Mouse (Mus musculus) right cerebral cortex, adult 2 months (tissue): Measurements from ENCODE around the gene Dll1.
A peak's percentile ranks its signal among the peaks of the same experiment; 100 is the strongest.

Experiments used
- DNase-seq, 2 experiments: peaks; one replicate each; pipeline ENCODE4 v3.0.0; 2021 to 2022; ENCODE audit warnings: low spot score in 2 of 2

Dll1 gene

GRCm38 (mm10) chr17:15376494-15377181, at the start of gene Dll1:
TSS of gene Dll1 (minus strand) at chr17:15376872.
- DNase-seq: peak; percentile 30 to 49

- no peak for DNase-seq
These were observed 49.3 kb upstream of the Dll1 start for GRCm38 (mm10) chr17:15425931-15426330.

- DNase-seq: peak; percentile 80 to 82
These were observed 46.6 kb upstream of the Dll1 start for GRCm38 (mm10) chr17:15423080-15423765.

GRCm38 (mm10) chr17:15422666-15423065, 46.0 kb upstream of the Dll1 start:
- no peak for DNase-seq

DNA sequence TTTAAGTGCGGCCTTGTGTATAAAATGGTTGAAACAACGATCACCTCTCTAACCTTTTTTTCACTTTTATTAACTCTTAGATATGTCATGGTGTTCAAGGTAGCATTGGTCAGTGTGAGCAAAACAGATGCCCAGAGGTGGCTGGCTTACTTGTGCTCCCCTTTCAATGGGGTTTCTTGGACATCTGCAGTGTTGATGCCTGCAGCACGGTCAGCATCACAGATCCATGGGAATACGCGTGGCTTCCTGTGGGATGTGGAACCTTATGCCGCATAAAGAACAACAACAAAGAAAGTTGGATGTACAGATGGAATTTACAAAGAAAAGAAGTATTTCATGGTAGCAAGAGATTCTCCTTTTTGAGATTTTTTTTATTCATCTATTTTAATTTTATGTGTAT, 44.8 kb upstream of the Dll1 start:
- DNase-seq: no peak

DNA sequence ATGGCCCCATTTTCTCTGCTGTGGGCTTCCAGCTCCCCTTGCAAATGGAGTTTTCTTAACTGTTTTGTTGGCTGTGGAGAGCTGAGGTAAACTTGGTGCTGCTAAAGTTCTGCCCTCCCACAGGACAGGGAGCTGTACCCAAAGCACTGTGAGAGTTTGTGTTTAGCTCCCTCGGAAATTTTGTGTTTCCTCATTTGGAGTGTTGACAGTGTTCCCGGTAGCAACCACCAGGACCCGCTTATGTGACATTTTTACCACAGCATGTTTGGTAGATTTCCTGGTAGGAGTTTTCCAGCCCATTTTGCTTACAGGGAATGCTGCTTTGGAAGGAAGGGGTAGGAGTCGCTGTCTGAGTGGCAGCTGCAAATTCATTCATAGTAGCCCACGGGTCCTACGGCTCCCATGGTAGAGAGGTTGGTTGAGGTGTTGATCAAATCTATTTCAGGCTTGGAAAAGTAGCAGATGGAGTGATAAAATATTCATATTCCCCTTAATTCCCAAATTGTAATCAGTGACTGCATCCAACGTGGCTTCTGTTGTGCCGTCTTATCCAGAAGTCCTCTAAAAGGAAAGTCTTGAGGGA, 43.4 kb upstream of the Dll1 start:
- no peak for DNase-seq

GRCm38 (mm10) chr17:15419534-15419933, 42.9 kb upstream of the Dll1 start:
- no peak for DNase-seq

DNA sequence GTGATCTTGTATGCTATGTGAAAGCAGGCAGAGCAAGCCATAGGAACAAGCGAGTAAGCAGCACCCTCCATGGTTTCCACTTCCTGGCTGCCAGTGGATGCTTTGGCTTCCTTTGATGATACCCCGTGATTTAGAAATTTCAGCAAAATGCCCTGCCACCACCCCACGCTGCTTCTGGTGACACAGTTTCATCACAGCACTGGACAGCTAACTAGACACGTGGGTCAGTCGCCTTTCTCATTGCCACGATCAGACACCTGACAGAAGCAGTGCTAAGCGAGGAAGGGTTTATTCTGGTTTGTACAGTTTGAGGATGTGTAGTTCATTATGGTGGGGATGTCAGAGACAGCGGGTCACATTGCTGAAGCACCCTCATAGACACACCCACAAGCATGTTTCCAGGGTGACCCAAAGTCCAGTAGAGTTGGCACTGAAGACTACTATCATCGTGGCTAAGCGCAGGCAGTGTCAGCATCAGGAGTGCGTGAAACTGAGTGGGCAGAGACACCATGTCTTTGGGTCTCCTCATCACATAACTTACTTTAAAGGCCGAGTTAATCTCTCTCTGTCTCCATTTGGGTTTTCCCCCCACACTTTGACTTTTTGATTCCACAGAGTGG, 40.0 kb upstream of the Dll1 start:
- DNase-seq: no peak

- DNase-seq: no peak
These were observed 34.2 kb upstream of the Dll1 start for GRCm38 (mm10) chr17:15410861-15411260.

- peak in 1 of 2 experiments; percentile 46 for DNase-seq
These were observed 32.6 kb upstream of the Dll1 start for GRCm38 (mm10) chr17:15409261-15409660.

GRCm38 (mm10) chr17:15406576-15406975, 29.9 kb upstream of the Dll1 start:
- no peak for DNase-seq

- no peak for DNase-seq
These were observed 25.0 kb upstream of the Dll1 start for GRCm38 (mm10) chr17:15401716-15402115.

DNA sequence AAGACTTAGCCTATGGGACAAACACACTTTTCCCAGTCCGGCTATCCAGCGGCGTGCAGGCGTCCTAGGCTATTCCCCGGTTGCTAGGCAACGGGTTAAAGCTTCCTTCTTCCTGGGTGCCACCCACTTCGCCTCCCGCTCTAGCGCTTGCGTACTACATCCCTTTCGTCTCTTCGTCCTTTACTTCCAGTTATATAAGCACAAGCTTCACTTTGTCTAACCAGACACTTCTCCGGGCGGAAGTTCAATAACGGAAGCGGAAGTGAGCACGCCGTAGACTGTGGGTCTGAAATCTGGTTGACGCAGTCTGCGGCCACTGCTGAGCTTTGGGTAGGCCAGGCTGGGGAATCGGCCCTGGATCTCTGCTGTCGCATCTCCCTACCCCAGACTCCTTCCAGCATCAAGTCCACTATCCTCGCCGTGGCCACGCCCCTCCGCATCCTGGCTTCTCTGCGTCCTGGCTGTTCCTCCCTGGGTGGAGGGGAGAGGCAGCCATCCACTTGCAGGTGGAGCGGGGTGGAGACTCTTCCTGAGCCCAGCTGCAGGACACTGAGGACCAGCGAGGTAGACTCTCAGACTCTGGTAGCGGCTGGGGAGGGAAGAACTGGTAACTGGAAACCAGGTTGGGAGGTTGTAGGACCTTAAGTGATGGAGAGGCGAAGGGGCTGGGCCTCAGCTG, 19.5 kb upstream of the Dll1 start, which contains the start of gene Fam120b:
Gene Fam120b, plus strand, starts transcription at position 206 of the 679 bp plus-strand sequence.
- DNase-seq: peak; percentile 90 to 93

GRCm38 (mm10) chr17:15389356-15389755, 12.7 kb upstream of the Dll1 start:
- DNase-seq: no peak

GRCm38 (mm10) chr17:15388892-15389291, 12.2 kb upstream of the Dll1 start:
- no peak for DNase-seq

DNA sequence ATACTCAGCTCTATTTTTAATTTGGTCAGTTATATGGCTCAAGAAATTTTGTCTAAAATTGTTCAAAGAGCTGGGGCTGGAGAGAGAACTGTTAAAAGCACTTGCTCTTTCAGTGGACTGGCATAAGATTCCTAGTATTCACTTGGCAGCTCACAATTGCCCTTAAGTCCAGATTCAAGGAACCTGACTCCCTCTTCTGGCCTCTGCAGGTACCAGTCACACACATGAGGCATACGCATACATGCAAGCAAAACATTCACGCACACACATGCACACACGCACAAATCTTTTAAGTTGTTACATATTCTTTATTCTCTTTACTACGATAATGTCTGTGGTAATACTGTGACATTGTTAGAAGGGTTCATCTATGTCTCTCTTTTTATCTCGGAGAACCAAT, 6.7 kb upstream of the Dll1 start:
- DNase-seq: no peak

- DNase-seq: no peak
These were observed 5.4 kb upstream of the Dll1 start for GRCm38 (mm10) chr17:15381869-15382660.

DNA sequence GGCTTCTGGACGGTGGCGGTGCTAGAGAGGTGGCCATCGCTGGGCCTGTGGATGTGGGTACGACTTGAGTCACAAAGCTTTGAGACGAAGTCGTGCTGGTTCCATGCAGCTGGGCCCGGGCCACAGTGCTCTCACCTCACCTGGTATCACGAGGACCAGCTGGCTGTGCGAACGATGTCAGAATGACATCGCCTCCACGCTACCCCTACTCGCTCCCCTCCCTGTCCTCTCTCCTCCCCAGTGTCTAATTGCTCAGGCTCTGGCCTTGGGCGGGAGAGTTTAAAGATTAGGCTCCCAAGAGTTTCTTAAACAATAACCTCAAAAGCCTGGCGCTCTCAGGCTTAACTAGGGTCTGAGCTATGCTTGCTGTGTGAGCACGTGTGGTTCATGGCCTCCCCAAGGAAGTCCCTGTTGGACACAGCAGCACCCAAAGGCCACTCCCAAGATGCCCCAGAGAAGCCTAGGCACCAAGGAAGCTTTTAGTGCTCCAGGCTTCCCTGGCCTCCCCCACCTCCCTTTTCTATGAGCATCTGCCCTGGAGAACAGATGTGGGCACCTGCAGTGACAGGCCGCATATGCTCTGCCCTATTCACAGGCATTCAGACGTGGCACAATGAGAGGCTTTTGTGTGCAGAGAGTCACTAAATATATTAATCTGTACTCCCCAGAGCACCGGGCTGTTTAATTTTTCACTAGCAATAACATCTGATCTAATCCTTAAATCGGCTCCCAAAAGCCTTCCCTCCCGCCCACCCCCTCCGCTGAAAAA, 4.6 kb upstream of the Dll1 start:
- DNase-seq: no peak

DNA sequence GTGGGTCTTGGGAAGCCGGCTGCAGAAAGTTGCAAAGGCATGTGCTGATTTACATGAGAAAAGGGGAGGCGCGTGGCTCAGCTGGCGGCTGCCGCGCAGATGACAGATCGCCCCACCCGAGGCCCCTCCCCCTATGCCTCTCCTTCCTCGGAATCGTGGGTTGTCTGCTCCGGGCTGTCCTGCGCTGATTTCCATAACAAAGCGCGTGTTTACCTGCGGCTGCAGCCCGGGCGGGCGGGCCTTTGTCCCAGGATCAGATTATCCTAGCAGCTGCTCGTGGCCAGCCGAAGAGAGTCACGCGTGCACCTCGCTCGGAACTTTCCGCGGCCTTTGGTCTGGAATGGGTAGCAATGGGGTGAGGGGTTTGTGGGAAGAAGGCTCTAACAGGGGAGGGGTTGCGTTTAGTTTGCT, 4.0 kb upstream of the Dll1 start:
- DNase-seq: peak in 1 of 2 experiments; percentile 54
